Mouse (Mus musculus): ENCODE measurements around the gene Hdac9.

DNA sequence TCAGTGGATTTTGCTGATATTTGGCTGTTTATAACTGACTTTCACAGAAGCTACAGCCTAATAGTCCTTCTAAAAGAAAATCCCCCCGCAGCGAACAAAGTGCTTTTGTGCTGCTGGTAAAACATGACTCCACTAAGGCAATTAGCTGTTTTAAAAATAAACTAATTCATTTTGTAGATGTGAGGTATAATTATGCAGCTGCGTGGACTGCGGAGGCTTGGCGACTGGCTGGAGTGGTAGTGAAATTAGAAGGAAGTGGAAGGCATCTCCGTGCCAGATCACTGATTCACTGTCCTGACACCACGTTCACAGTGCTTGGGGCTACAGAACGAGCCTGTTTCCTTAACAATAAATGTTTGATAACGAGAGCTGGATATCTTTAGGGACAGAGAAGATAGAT, 366.6 kb downstream of the Hdac9 start:
- TF ChIP-seq CTCF (IDR thresholded peaks at IDR 0.05; ENCODE audit: control insufficient read depth, insufficient read depth, low read length) (no peak), POLR2A (IDR thresholded peaks at IDR 0.05; ENCODE audit: borderline replicate concordance, control insufficient read depth, low read depth, low read length) (no peak)
